Mouse (Mus musculus) kidney, adult 2 months (tissue): ENCODE measurements at regions not wholly inside any gene's neighbourhood (a gene's known extent, or its start where the extent isn't known, plus 50 kb on each side); places are given as distances from the start of the nearest gene placed in this dataset.

Experiments used
- DNase-seq: peaks from one replicate; pipeline ENCODE4 v3.0.0; 2021
- H3K27ac ChIP-seq: fragments of 200-500 bp; 2 replicates; pipeline ENCODE4 v1.5.1; 2012; ENCODE audit warnings: low read depth, low read length, control low read depth, inconsistent platforms; ENCODE audit not compliant: insufficient read depth
- H3K27me3 ChIP-seq: fragments of 200-500 bp; replicated peaks from 2 replicates; pipeline ENCODE4 v1.6.1; 2012; ENCODE audit warnings: mild to moderate bottlenecking, moderate library complexity, low read length, inconsistent platforms; ENCODE audit not compliant: control insufficient read depth, insufficient read depth
- H3K36me3 ChIP-seq: fragments of 200-500 bp; 2 replicates; pipeline ENCODE4 v1.6.1; 2012; ENCODE audit warnings: mild to moderate bottlenecking, moderate library complexity, low read length, inconsistent platforms; ENCODE audit not compliant: control insufficient read depth, insufficient read depth
- H3K4me1 ChIP-seq: fragments of 200-500 bp; 2 replicates; pipeline ENCODE4 v1.6.1; 2011; ENCODE audit warnings: low read length; ENCODE audit not compliant: control insufficient read depth, insufficient read depth
- H3K4me3 ChIP-seq: fragments of 200-500 bp; 2 replicates; pipeline ENCODE4 v1.5.1; 2011; ENCODE audit warnings: mild to moderate bottlenecking, low read depth, low read length, control low read depth; ENCODE audit not compliant: insufficient read depth
- CTCF ChIP-seq: fragments of 200-500 bp; conservative IDR thresholded peaks from 2 replicates; pipeline ENCODE4 v1.5.1; 2011; ENCODE audit warnings: low read depth, mild to moderate bottlenecking, control low read depth, low read length, moderate library complexity, mixed read lengths; ENCODE audit not compliant: insufficient read depth, insufficient read length
- POLR2A ChIP-seq: fragments of 200-500 bp; IDR thresholded peaks from one replicate; pipeline ENCODE4 v1.6.1; 2011; ENCODE audit warnings: low read depth, low read length, control low read depth
- WGBS: fragments of 180-500 bp; shearing (Covaris S2); methylation state at CpG from one replicate; pipeline ENCODE4 v1.1.7; 2018; 5-methylcytosine and 5-hydroxymethylcytosine counted together

DNA sequence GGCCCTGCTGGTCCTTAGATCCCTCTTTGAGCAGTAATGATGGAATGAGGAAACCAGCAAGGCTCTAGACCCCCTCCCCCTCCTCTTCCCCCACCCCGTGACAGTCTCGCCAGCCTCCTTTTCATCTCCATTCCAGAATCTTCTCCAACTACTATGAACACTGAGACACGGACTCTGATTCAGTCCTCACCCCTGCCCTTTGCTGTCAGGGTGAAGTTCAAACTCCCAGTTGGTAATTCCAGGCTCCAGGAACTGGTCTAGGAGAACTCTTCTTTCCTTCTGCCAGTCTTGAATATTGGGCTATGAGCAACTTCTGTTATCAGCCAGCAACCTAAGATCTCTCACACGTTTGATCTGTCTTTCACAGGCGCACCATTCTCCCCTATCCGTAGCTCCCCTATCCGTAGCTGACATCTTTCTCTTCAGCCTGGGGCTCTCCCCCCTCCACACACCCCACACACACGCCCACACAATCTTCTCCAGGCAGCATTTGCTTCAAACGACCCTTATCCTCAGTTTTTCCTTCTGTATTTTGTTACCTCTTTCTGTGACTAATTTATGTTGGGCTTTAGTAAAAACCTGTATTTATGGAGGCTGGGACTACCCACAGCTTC is 128.6 kb upstream of the Rreb1 start:
- peak; percentile 75 for DNase-seq
- Histone ChIP-seq H3K36me3 (no peaks in the 10 kb centered on the region), H3K27me3 (no peaks in the 10 kb centered on the region), H3K4me3 (no peak overlapping the region), H3K27ac (peak overlapping the region; percentile 36; the same call in 1 of the 2 replicates), H3K4me1 (peaks cover 9% of the 10 kb centered on the region)
- WGBS, result 53% methylated on average over 9 of the region's 9 CpGs
- TF ChIP-seq POLR2A, result no peak
- no peak for TF ChIP-seq CTCF

DNA sequence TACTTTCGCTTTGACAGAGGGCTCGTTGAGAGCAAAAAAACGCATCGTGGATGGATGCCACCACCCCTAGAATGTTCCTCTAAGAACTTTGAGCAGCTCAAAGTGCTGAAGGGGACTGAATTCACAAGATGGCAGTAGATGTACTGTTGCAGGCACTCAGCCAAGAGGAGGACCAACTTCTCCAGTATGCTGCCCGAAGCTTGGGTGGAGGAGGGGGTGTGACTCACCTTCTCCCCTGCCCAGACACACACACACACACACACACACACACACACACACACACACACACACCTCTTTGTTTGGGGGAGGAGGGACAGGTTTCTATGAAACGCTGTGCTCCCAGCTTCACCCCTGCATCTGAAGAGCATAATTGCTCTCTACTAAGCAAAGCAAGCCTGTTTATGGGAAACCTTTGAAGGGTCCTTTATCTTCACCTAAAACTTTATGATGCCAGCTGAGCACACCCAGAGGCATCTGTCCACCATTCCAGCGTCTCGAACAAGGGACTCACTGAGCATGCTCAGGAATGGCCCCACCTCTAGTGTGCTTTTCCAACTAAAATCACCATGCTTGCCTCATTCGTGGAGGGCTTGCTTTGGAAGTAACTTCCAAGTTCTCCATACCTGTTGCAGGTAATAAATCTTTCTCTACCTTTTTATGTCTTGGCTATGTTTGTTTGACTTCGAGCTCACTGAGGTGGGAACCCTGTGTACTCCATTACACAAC is 126.8 kb upstream of the Rreb1 start:
- no peak overlapping the region for H3K4me3 ChIP-seq
- 85% methylated on average over 10 of the region's 10 CpGs for WGBS

DNA sequence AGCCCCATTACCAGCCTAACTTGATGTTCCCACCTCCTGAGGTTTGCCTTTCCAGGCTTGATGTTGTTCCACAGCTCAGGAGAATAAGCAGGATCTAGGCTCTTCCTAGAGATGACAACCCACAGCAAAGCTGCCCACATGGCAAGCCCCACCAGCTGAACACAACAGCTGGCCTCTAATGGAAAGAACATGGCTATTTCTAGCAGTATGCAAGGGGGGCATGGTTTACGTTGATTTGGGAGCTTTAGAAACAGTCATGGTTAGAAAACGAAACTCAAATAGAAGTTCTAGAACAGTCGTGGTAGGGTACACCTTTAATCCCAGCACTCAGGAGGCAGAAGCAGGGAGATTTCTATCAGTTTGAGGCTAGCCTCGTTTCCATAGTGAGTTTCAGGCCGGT is 123.5 kb upstream of the Rreb1 start:
- 88% methylated on average over 5 of the region's 5 CpGs for WGBS
- DNase-seq, result no peak
- no peak overlapping the region for H3K27ac ChIP-seq
- H3K27me3 ChIP-seq, result no peaks in the 10 kb centered on the region
- no peaks in the 10 kb centered on the region for H3K36me3 ChIP-seq
- no peak overlapping the region for H3K4me3 ChIP-seq
- TF ChIP-seq POLR2A, result no peak
- no peak for TF ChIP-seq CTCF
- peaks cover 2% of the 10 kb centered on the region for H3K4me1 ChIP-seq

More for the DNA sequence above, 126.8 kb upstream of the Rreb1 start:
- TF ChIP-seq POLR2A (no peak), CTCF (no peak)
- Histone ChIP-seq H3K27me3 (no peaks in the 10 kb centered on the region), H3K27ac (no peak overlapping the region), H3K4me1 (peaks cover 9% of the 10 kb centered on the region), H3K36me3 (no peaks in the 10 kb centered on the region)
- no peak for DNase-seq

DNA sequence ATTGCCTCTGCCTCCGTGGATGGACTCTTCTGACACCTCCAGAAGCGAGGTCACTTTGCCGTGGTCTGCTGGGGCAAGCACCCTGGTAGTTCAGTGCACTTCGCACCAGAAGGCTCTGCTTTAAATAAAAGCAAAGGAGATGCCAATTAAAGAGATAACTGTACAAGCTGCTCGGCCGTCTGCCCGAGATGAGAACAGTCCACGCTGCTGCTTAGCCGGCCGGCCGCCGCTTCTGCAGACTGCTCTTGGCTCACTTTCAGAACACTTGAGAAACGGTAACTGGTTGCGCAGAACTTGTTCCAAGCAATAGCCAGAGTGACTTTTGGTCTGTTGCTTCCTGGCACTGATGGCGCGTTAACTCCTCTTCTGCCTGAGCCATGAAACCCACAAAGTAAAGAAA is 121.0 kb upstream of the Rreb1 start:
- 34% methylated on average over 16 of the region's 16 CpGs for WGBS
- Histone ChIP-seq H3K27me3 (no peaks in the 10 kb centered on the region), H3K4me1 (no peaks in the 10 kb centered on the region), H3K27ac (no peak overlapping the region), H3K36me3 (no peaks in the 10 kb centered on the region), H3K4me3 (peak overlapping the region; percentile 9; the same call in 1 of the 2 replicates)
- no peak for TF ChIP-seq CTCF
- TF ChIP-seq POLR2A, result no peak
- peak; percentile 92 for DNase-seq

DNA sequence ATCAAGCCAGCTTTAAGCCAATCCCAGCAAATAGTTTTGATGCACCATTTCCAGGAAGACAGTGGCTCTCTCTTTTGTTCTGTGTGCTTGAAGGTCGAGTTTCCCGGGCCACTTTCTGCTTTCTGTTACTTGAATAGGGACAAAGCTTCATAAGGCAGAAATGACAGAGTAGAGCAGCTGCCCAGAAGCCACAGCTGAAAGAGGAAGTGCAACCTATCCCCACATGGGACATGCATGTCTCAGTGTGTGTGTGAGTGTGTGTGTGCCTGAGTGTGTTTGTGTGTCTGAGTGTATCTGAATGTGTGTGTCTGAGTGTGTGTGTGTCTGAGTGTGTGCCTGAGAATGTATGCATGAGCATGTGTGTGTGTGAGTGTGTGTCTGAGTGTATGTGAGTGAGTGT is 120.2 kb upstream of the Rreb1 start:
- H3K27ac ChIP-seq, result no peak overlapping the region
- H3K27me3 ChIP-seq, result no peaks in the 10 kb centered on the region
- no peak for TF ChIP-seq CTCF
- no peak for TF ChIP-seq POLR2A
- DNase-seq, result peak; percentile 23
- H3K36me3 ChIP-seq, result no peaks in the 10 kb centered on the region
- H3K4me3 ChIP-seq, result no peak overlapping the region
- WGBS, result 31% methylated on average over 2 of the region's 2 CpGs
- H3K4me1 ChIP-seq, result no peaks in the 10 kb centered on the region

DNA sequence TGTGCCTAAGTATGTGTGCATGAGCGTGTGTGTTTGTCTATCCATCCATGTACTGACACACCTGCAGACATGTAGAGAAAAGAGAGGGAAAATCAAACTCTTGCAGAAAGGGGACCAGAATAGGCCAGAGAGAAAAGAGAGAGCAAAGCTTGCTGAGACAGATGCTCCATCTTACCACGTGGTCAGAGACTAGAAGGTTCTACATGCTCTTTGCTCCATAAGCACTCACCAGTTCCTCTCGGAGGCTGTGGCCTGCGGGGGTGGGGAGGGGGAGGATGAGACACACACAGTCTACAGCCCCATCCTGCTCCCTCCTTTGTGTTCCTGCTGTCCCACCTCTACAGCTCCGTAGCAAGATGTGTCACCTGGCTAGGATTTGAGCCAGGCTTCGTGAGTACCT is 119.7 kb upstream of the Rreb1 start:
- 79% methylated on average over 6 of the region's 6 CpGs for WGBS
- TF ChIP-seq POLR2A (no peak), CTCF (no peak)
- Histone ChIP-seq H3K27me3 (no peaks in the 10 kb centered on the region), H3K4me1 (no peaks in the 10 kb centered on the region), H3K27ac (no peak overlapping the region), H3K4me3 (no peak overlapping the region), H3K36me3 (no peaks in the 10 kb centered on the region)
- DNase-seq, result no peak

DNA sequence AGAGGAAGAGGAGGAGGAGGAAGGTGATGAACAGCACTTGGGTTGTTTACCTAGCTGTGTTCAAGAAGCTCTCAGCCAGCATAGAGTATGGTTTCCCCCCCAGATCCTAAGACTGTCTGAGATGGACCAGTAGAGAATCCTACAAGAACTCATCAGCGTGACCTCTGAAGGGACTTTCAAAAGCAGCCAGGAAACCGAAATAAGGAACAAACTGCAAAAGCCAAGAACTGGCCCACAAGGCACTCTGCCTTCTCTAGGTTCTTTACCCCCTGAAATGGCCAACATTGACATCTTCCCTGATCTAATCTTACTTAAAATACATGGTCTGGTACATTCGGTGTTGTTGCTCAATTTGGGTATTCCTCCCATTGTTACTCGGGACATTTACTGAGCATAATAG is 118.1 kb upstream of the Rreb1 start:
- Histone ChIP-seq H3K27ac (no peak overlapping the region), H3K4me1 (no peaks in the 10 kb centered on the region), H3K36me3 (no peaks in the 10 kb centered on the region), H3K27me3 (no peaks in the 10 kb centered on the region), H3K4me3 (no peak overlapping the region)
- no peak for TF ChIP-seq CTCF
- no peak for TF ChIP-seq POLR2A
- WGBS, result 90% methylated on average over 4 of the region's 4 CpGs
- DNase-seq, result no peak

DNA sequence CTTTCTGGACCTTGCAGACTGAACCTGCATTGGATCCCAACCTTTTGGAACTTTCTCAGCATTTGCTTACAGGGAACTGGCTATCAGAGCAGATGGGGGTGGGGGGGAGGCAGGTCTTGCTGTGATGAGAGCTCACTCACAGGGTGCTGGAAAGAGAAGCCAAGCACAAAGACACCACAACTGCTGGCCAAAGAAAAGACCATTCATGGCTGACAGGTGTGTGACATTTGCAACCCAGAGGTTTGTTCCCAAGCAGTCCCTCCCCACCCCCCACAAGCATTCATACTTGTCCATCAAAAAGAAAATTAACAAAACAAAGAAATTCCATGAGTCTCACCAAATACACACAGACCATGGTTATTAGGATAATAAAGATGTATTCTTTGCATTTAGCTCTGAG is 117.5 kb upstream of the Rreb1 start:
- H3K36me3 ChIP-seq, result no peaks in the 10 kb centered on the region
- no peak overlapping the region for H3K4me3 ChIP-seq
- no peak for DNase-seq
- TF ChIP-seq CTCF (no peak), POLR2A (no peak)
- H3K4me1 ChIP-seq, result no peaks in the 10 kb centered on the region
- no peaks in the 10 kb centered on the region for H3K27me3 ChIP-seq
- H3K27ac ChIP-seq, result no peak overlapping the region
